Mouse (Mus musculus) kidney, embryonic 16.5 days (tissue): ENCODE data around the gene 1700016D06Rik. TPM values are rescaled to one million over a fixed set of nuclear protein-coding genes. Genes with fewer than 3 reads are reported as not detected.

Experiments
- microRNA-seq: library from miRNA; unstranded; fragments of <30 nt; microRNA quantifications from one replicate; pipeline ENCODE4, GENCODE M21; 2016
- polyA plus RNA-seq: library from polyadenylated mRNA; unstranded; fragments of >200 nt; fragmentation: Nextera tagmentation; extraction: Ambion mirVana; gene quantifications from 2 replicates; pipeline ENCODE4 v1.2.1, GENCODE M21; 2015

The 1700016D06Rik gene
- polyA plus RNA-seq, 1 experiment from 2014 or later, result not detected

Small RNAs within 50 kb of the gene (microRNA-seq; reads per million reads assigned to microRNA genes)
- 1.9 reads per million, percentile 7 among the genes with 10 or more reads in this experiment for gene Mir7238

Other genes starting within 250 kb of the 1700016D06Rik start
- gene Rab20, start 222.4 kb downstream of the 1700016D06Rik start, polyA plus RNA-seq, result 30.6 and 37.3 TPM in 2 replicates
- 125 and 132 TPM in 2 replicates for gene Naxd, start 203.6 kb downstream of the 1700016D06Rik start, polyA plus RNA-seq
- 27.0 and 27.3 TPM in 2 replicates for gene Cars2, start 150.3 kb downstream of the 1700016D06Rik start, polyA plus RNA-seq
- gene Ing1, start 145.5 kb downstream of the 1700016D06Rik start, polyA plus RNA-seq, result 34.0 and 37.9 TPM in 2 replicates
- gene Ankrd10, start 65.3 kb downstream of the 1700016D06Rik start, polyA plus RNA-seq, result 108 and 112 TPM in 2 replicates
- gene Arhgef7, start 26.7 kb upstream of the 1700016D06Rik start, polyA plus RNA-seq, result 43.3 and 46.2 TPM in 2 replicates
- gene Tex29, start 139.4 kb upstream of the 1700016D06Rik start, polyA plus RNA-seq, result 0.37 and 0.63 TPM in 2 replicates